Mouse (Mus musculus) small intestine, adult 2 months (tissue): ENCODE results near the gene Asic2.

ENCODE experiments used
- CTCF ChIP-seq: fragments of 200-500 bp; IDR thresholded peaks from 2 replicates; pipeline ENCODE4 v1.5.1; 2012; ENCODE audit warnings: low read depth, mild to moderate bottlenecking, control low read depth, inconsistent platforms, low read length, moderate library complexity, mixed read lengths; ENCODE audit not compliant: insufficient replicate concordance, insufficient read length; ENCODE audit errors: extremely low read depth
- POLR2A ChIP-seq: fragments of 200-500 bp; IDR thresholded peaks from 2 replicates; pipeline ENCODE4 v1.6.1; 2012; ENCODE audit warnings: low read depth, mild to moderate bottlenecking, control low read depth, inconsistent platforms, low read length, moderate library complexity

GRCm38 (mm10) chr11:81184721-81185120 lies 783.5 kb downstream of the Asic2 start:
- TF ChIP-seq CTCF (no peak), POLR2A (no peak)
